ENCODE assay signal across 8 mouse cellular contexts in the genomic region with DNA sequence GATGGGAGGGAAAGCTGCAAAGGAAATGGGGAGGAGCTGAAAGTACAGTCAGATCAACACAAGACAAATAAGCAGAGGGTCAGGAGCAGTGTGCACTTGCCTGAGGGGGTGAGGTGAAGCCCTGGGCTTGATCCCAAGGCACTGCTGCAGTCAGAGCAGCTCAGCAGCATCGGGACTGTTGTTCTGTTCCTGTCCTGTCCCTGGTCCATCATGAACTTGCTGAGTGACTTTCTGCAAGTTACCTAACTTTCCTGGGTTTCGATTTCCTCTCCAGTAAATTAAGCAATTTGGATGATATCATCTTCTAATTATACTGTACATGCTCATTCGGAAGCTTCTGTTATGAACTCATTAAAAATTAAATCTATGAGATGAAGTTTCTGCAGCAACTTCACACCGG. TPM values are rescaled to one million over a fixed set of nuclear protein-coding genes. Genes with fewer than 3 reads are reported as not detected.
DNase-seq lines count a peak whose midpoint lies in the region; ATAC-seq and TF ChIP-seq lines count a peak whose summit lies in the region.

A gene (minus strand): TSS at position 207 of the 400 bp plus-strand sequence.

- ATAC-seq in granulocyte monocyte progenitor cell, adult 5-6 weeks (replicated peaks; ENCODE audit: poor library complexity, severe bottlenecking), result 0 out of 2 replicates have a peak, but pooled peaks have one; percentile 0
- ATAC-seq in kidney, postnatal 0 days (replicated peaks; ENCODE audit: low FRiP score, low read depth), result no peak

- peak within 1 kb of the TSS; percentile 44 for H3K9ac ChIP-seq in liver, adult 2 months (ENCODE audit: low read depth, low read length)
- no peak within 1 kb of the TSS for H3K9ac ChIP-seq in kidney, postnatal 0 days (ENCODE audit: low read depth, low read length)

- TF ChIP-seq POLR2A in liver, adult 2 months (IDR thresholded peaks at IDR 0.05; ENCODE audit: extremely low read depth, insufficient read depth, low read length), result peak; percentile 67
- TF ChIP-seq POLR2A in brain, embryonic 14.5 days (IDR thresholded peaks at IDR 0.05; ENCODE audit: borderline replicate concordance, extremely low read depth, insufficient read depth, insufficient read length, poor library complexity, severe bottlenecking), result no peak

- H3K36me3 ChIP-seq in liver, adult 2 months (ENCODE audit: control insufficient read depth, insufficient read depth, low read length), result peaks cover 2% of the 10 kb centered on the region; the same call in 1 of the 2 replicates
- 0 out of 2 replicates have a peak, but pooled peaks cover 5% of the 10 kb centered on the region for H3K36me3 ChIP-seq in kidney, postnatal 0 days (ENCODE audit: insufficient read depth, low read length)
- H3K36me3 ChIP-seq in midbrain, embryonic 10.5 days, result peaks cover 17% of the 10 kb centered on the region

- 20% methylated on average over 4 of the region's 4 CpGs for WGBS in liver, adult 2 months
- WGBS in kidney, postnatal 0 days, result 70% methylated on average over 4 of the region's 4 CpGs
- WGBS in midbrain, embryonic 10.5 days, result 85% methylated on average over 4 of the region's 4 CpGs

- peaks cover 10% of the 10 kb centered on the region for H3K4me1 ChIP-seq in liver, adult 2 months (ENCODE audit: control insufficient read depth, insufficient read depth, low read length)
- peaks cover 10% of the 10 kb centered on the region for H3K4me1 ChIP-seq in kidney, postnatal 0 days (replicated peaks; ENCODE audit: insufficient read depth, low read length)
- H3K4me1 ChIP-seq in midbrain, embryonic 10.5 days, result peaks cover 25% of the 10 kb centered on the region

- H3K27ac ChIP-seq in liver, adult 2 months (replicated peaks; ENCODE audit: insufficient read depth, low read depth, low read length), result peak within 1 kb of the TSS; percentile 85
- no peak within 1 kb of the TSS for H3K27ac ChIP-seq in kidney, postnatal 0 days
- H3K27ac ChIP-seq in midbrain, embryonic 10.5 days (replicated peaks), result no peak within 1 kb of the TSS

- peak within 1 kb of the TSS; percentile 4 for H3K4me3 ChIP-seq in liver, adult 2 months (ENCODE audit: insufficient read depth, low read depth, low read length)
- H3K4me3 ChIP-seq in kidney, postnatal 0 days (replicated peaks; ENCODE audit: low read depth, low read length), result no peak within 1 kb of the TSS
- H3K4me3 ChIP-seq in midbrain, embryonic 10.5 days, result no peak within 1 kb of the TSS

- H3K79me2 ChIP-seq in liver, adult 2 months (ENCODE audit: control insufficient read depth, insufficient read depth, low read length), result peaks cover 13% of the 10 kb centered on the region; the same call in 1 of the 2 replicates

- TF ChIP-seq CTCF in liver, adult 2 months (IDR thresholded peaks at IDR 0.05; ENCODE audit: low read depth, low read length), result no peak
- TF ChIP-seq CTCF in brain, embryonic 14.5 days (IDR thresholded peaks at IDR 0.05; ENCODE audit: borderline replicate concordance, extremely low read depth, insufficient read depth, insufficient read length), result no peak
- no peak for TF ChIP-seq CTCF in kidney, postnatal 0 days (IDR thresholded peaks at IDR 0.05; ENCODE audit: low read depth)

- H3K27me3 ChIP-seq in liver, adult 2 months (ENCODE audit: control insufficient read depth, insufficient read depth, low read length), result no peaks in the 10 kb centered on the region
- H3K27me3 ChIP-seq in kidney, postnatal 0 days (ENCODE audit: insufficient read depth, low read length), result no peaks in the 10 kb centered on the region
- no peaks in the 10 kb centered on the region for H3K27me3 ChIP-seq in midbrain, embryonic 10.5 days (ENCODE audit: low read depth, poor library complexity, severe bottlenecking)

- no peaks in the 10 kb centered on the region for H3K9me3 ChIP-seq in kidney, postnatal 0 days (replicated peaks; ENCODE audit: low read length)
- no peaks in the 10 kb centered on the region for H3K9me3 ChIP-seq in midbrain, embryonic 10.5 days (replicated peaks)

- peak; percentile 84 for DNase-seq in liver, adult 2 months (ENCODE audit: extremely low read depth, low read depth, low spot score)
- no peak for DNase-seq in liver
- DNase-seq in brain, embryonic 14.5 days (ENCODE audit: low read depth), result no peak
- no peak for DNase-seq in kidney, postnatal 0 days (ENCODE audit: low spot score)
- no peak for DNase-seq in midbrain, embryonic 10.5 days (ENCODE audit: low spot score)
- DNase-seq in cerebellum, adult 9-11 months, result no peak
- DNase-seq in right cerebral cortex, postnatal 36 days (ENCODE audit: low spot score in 2 of 2), result no peak

- H3K4me2 ChIP-seq in kidney, postnatal 0 days (ENCODE audit: low read length), result no peak within 1 kb of the TSS

RNA-seq across cellular contexts. Expression of the gene that starts here (rescaled TPM):
- 116 and 163 TPM in 2 replicates for total RNA-seq in liver, adult 2 months (2014; rRNA removed)
- 56.2 and 59.9 TPM in 2 replicates for polyA plus RNA-seq in liver, adult 2 months (2012; rRNA removed)
- 1,173 and 1,240 TPM in 2 replicates for polyA plus RNA-seq in brain, embryonic 14.5 days (2012; rRNA removed)
- 447 and 460 TPM in 2 replicates for total RNA-seq in granulocyte monocyte progenitor cell, adult 5-6 weeks (2014; fragmentation: Nextera tagmentation)
- 931 and 1,017 TPM in 2 replicates for total RNA-seq in granulocyte monocyte progenitor cell, adult 5-6 weeks (2017)
- polyA plus RNA-seq in kidney, postnatal 0 days (2015; fragmentation: Nextera tagmentation; extraction: Ambion mirVana), result 1,980 and 2,021 TPM in 2 replicates
- polyA plus RNA-seq in midbrain, embryonic 10.5 days (2016; fragmentation: Nextera tagmentation; extraction: Ambion mirVana), result 1,512 and 1,693 TPM in 2 replicates

Comparison
In these comparisons a context has a peak if more than half of its experiments do, and no peak if none do; other contexts are left out.
1. RNA of the gene that starts here (polyA plus RNA-seq): 1,980 to 2,021 TPM in kidney, postnatal 0 days, 1,512 to 1,693 TPM in midbrain, embryonic 10.5 days and 1,173 to 1,240 TPM in brain, embryonic 14.5 days; 56.2 to 59.9 TPM in liver, adult 2 months; every median in the first group is over 10 times any median in the second.